Mouse (Mus musculus) left cerebral cortex, postnatal 25 days (tissue): ENCODE data around the gene Cers6. TPM values are rescaled to one million over a fixed set of nuclear protein-coding genes. Genes with fewer than 3 reads are reported as not detected.

ENCODE experiments used
- DNase-seq, 2 experiments: peaks; one replicate each; pipeline ENCODE4 v3.0.0; 2022; ENCODE audit warnings: low spot score in 2 of 2, mixed read lengths in 1 of 2
- intact Hi-C: fragments of 180-260 bp; cut with DNase I; formaldehyde crosslinking; loops from one replicate; pipeline ENCODE4 v1.15.1; 2025
- total RNA-seq, 2 experiments: library from RNA; stranded (reverse); gene quantifications; 2 replicates each; pipeline ENCODE4 v1.2.3; 2021

Cers6 gene
- total RNA-seq, 2 experiments from 2014 or later, result 72.1 to 76.6 TPM

- DNase-seq, result no peak
- intact Hi-C loops, result no loop called here
These were observed 221.9 kb downstream of the Cers6 start for GRCm38 (mm10) chr2:69083198-69083509.

GRCm38 (mm10) chr2:69084416-69084815, 223.2 kb downstream of the Cers6 start:
- no peak for DNase-seq
- intact Hi-C loops, result no loop called here

DNA sequence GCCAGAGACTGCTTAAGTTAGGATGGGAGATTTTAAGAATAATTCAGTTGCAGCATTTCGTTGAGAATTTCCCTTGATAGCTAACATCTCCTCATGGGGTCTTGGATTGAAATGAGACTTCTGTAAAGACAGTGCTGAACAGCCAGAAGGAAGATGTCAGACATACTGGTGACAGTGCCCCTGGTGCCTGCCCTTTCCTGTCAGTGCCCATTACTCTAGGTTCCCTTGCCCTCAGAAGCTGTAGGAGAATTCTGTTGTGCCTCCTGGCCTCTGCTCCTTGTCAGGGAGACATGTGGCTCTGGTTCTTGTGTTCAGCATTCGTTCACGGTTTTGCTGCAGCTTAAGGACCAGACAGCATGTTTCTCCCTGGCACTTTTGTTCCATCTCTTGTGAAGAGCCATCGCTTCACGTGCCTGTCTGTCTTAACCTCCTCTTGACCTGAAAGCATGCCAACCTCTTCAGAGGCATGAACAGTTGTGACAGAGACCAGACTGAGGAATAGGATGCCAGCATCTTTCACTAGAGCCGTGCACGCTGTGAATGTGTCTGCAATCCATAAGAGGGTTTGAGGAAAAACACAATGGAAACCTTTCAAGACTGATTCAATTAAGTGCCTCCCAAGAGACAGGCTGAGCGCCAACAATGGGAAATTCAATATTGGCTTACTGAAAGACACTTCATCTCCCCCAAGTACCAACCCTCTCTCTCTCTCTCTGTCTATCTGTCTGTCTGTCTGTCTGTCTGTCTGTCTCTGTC, 225.4 kb downstream of the Cers6 start:
- DNase-seq, result no peak
- intact Hi-C loops, result no loop called here

DNA sequence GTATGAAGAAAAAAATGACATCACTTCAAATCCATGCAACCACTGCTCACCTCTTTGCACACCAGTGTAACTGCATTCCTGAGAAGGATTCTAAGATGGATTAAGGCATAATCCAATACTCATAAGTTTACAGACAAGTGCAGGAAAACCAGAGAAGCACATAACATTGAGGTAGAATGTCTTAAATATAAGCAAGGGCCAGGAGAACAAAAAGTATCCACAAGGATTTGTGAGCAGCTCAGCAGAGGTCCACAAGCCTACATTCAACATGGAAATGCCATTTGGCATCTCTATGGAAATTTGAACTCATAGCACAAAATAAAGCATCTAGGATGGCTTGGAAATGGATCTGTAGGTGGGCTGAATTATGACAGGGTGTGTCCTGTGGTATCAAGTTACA, 234.6 kb downstream of the Cers6 start:
- intact Hi-C loops, result no loop called here
- DNase-seq, result no peak

GRCm38 (mm10) chr2:69096821-69097220, 235.6 kb downstream of the Cers6 start:
- intact Hi-C loops, result no loop called here
- no peak for DNase-seq

DNA sequence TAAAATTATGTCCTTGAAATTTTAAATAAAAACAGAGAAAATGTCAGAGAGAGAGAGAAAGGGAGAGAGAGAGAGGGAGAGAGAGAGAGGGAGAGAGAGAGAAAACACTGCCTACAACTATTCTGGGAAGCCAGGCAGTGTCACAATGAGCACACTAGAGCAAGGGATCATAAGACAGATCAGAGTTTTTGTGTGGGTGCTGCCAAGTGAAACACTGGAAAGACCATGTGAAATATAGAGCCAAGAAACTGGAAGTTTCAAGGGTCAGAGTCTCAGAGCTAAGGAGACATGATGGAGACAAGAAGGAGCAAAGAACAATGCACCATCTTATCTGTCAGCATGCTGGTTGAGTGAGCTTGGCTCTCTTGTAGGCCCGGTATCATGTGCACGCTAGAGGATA, 236.3 kb downstream of the Cers6 start:
- intact Hi-C loops, result no loop called here
- no peak for DNase-seq

GRCm38 (mm10) chr2:69098701-69099100, 237.5 kb downstream of the Cers6 start:
- DNase-seq, result no peak
- intact Hi-C loops, result no loop called here

DNA sequence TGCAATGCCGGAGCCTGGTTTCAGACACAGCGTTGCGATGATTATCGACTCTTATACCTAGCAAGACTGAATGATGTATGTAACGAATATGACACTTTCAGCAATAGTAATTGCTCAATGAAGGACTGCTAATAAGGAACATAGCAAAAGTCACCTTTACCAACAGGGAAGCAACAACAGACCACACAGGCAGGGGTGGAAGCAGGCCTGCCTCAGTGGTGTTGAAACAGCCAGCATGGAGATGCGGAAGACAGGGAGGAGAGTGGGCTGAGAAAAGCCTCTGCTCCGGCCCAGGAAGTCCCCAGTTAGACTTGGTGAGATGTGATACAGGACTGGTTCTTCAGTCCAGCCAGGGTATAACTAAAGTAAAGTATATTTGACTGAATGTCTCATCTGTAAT, 237.9 kb downstream of the Cers6 start:
- intact Hi-C loops, result no loop called here
- DNase-seq, result no peak

- no peak for DNase-seq
- intact Hi-C loops, result loop anchor here (5.0 to 10.0 kb wide), 2 partner anchors 318 to 536 kb away; no protein-coding TSS in a partner anchor
These were observed 239.5 kb downstream of the Cers6 start for GRCm38 (mm10) chr2:69100706-69101105.

DNA sequence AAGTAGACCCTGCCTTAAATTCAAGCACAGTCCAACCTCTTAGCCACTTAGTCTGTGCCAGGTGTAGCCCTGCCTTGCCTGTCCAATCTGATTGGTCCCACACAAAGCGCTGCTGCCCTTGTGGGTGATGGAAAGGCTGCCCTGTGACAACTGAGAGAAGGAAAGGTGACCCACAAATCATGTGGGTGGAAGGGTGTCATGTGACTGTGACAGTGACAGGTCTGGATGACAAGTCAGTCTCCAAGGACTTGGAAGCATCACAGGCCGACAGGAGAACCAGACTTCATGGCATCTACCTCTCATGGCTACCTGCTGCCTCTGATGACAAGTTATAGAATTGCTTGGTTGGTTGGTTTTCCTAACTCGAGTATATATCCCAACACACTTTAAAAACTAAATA, 242.3 kb downstream of the Cers6 start:
- no peak for DNase-seq
- intact Hi-C loops, result loop anchor here (5.0 to 10.0 kb wide), 2 partner anchors 321 to 539 kb away; no protein-coding TSS in a partner anchor

GRCm38 (mm10) chr2:69104511-69105145, 243.4 kb downstream of the Cers6 start:
- peak in 1 of 2 experiments; percentile 66 for DNase-seq
- intact Hi-C loops, result loop anchor here (5.0 to 10.0 kb wide), 2 partner anchors 322 to 540 kb away; no protein-coding TSS in a partner anchor

DNA sequence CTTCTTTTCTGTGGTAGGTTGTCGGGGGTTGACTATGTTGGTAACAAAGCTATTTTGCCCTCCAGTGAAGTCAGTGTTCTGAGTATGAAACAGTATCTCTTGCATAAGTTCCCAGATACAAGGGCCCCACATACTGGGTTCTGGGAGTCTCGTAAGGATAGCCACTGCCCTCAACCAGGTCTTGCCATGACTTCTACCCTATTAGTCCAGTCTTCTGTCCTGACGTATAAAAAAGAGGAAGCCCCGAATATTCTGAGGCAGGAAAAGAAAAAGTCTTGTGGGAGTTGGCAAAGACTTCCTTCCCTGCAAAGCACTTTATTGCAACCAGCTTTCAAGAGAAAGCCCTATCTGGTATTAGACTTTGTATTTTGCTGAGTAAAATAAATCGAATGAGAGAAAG, 248.0 kb downstream of the Cers6 start:
- intact Hi-C loops, result loop anchor here (10.0 kb wide), 1 partner anchor 544 kb away; no protein-coding TSS in a partner anchor
- DNase-seq, result no peak

GRCm38 (mm10) chr2:69109710-69110109, 248.5 kb downstream of the Cers6 start:
- intact Hi-C loops, result loop anchor here (10.0 kb wide), 2 partner anchors 315 to 545 kb away; no protein-coding TSS in a partner anchor
- DNase-seq, result peak in 1 of 2 experiments; percentile 58

- intact Hi-C loops, result loop anchor here (10.0 kb wide), 1 partner anchor 312 kb away; no protein-coding TSS in a partner anchor
- DNase-seq, result no peak
These were observed 251.4 kb downstream of the Cers6 start for GRCm38 (mm10) chr2:69112609-69113008.

DNA sequence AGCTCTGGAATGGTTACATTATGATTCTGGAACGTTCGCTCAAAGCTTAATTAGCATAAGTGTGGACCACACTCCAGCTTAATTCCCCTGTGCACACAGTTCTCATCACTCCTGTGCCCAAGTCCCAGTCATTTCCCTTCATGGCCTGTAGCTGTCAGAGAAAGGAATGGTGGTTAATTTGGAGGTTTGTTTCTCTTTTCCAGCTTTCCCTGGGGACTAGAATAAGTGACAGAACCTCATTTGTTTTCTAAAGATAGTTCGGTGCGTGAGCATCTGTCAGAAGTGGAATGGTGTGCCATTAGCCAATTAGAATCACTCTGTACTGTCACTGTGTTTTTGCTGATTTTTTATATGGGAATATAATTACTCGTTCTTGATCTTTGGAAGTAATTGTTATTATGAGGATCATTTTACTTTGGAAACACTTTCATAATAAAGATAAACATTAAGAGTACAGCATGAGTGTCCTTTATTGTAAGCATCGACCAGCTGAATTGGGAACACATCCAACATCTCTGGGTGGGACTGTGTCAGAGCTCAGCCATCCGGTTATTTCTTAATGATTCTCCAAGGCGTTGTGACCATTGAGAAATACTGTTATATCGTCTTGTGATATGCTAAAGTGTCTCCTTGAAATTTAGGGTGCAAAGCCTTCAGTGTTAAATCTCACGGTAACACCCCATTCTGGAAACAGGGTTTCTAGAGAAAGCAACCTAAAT, 252.7 kb downstream of the Cers6 start:
- intact Hi-C loops, result loop anchor here (10.0 kb wide), 1 partner anchor 311 kb away; no protein-coding TSS in a partner anchor
- no peak for DNase-seq

GRCm38 (mm10) chr2:69115921-69116320, 254.7 kb downstream of the Cers6 start:
- DNase-seq, result no peak
- intact Hi-C loops, result loop anchor here (10.0 kb wide), 1 partner anchor 309 kb away; no protein-coding TSS in a partner anchor

DNA sequence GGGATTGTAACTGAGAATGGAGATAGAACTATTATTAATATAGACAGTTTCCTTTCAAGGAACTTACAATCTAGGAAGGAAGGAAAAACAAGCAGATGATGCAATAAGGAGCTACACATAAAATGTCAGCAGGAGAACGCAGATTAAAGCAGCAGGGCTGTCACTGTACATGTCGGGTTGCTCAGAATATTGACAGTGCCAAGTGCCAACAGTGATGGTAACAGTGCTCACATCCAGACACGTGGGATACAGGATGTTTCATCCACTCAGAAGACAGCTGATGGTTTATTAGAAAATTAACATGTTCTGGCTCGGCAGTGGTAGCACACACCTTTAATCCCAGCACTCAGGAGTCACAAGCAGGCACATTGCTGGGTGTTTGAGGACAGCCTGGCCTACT, 255.5 kb downstream of the Cers6 start:
- no peak for DNase-seq

DNA sequence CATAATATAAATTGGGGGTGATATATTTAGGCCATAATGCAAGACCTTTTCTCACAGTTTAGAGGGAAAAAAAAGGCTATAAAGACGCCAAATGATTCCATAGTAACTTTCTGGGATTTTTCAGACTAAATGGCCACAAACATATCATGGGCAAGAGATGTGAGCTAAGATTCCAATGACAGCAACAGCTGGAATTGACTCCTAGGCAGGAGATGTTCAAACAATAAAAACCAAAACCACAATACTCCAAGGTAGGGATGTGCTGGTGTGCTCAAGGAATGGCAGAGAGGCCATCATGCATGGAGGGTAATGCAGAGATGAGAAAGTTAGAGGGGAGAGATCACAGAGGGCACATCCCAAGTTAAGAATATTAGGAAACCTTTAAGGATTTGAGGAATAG, 257.8 kb downstream of the Cers6 start:
- no peak for DNase-seq
- intact Hi-C loops, result loop anchor here (10.0 kb wide), 1 partner anchor 306 kb away; no protein-coding TSS in a partner anchor

More for the DNA sequence above, 255.5 kb downstream of the Cers6 start:
- intact Hi-C loops, result loop anchor here (10.0 kb wide), 1 partner anchor 308 kb away; no protein-coding TSS in a partner anchor

GRCm38 (mm10) chr2:69119718-69120117, 258.5 kb downstream of the Cers6 start:
- DNase-seq, result no peak
- intact Hi-C loops, result loop anchor here (10.0 kb wide), 1 partner anchor 305 kb away; no protein-coding TSS in a partner anchor

DNA sequence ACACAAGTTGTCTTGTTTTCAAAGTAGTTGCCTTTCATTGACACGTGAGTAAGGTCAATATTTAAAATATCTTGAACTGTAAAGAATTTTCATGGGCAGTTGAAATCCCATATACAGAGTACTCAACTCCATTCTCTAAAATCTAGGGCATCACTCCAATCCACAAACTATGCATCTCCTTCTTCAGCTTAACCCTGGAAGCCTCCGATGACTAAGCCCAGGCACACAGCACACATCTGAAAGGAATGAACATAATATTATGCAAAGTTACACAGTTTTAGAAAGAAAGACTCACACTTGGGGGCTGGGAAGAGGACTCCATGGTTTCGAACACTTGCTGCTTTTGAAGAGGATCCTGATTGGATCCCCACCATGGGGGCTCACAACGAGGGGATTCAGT, 260.4 kb downstream of the Cers6 start:
- DNase-seq, result peak in 1 of 2 experiments; percentile 38
- intact Hi-C loops, result no loop called here
